Mouse (Mus musculus) embryonic facial prominence, embryonic 11.5 days (tissue): ENCODE results near the gene Pla2g2c. TPM values are rescaled to one million over a fixed set of nuclear protein-coding genes. Genes with fewer than 3 reads are reported as not detected.

Experiments used
- ATAC-seq: fragments of 200-750 bp; cut with Nextera tagmentation; replicated peaks from 2 replicates; pipeline ENCODE4 v1.8.0; 2017; ENCODE audit warnings: low read depth; ENCODE audit not compliant: insufficient number of reproducible peaks, low FRiP score, low TSS enrichment
- DNase-seq: peaks from one replicate; pipeline ENCODE4 v3.0.0-alpha.2; 2015; ENCODE audit warnings: low spot score
- H3K27ac ChIP-seq: fragments of 300-500 bp; sonication (generic); replicated peaks from 2 replicates; pipeline ENCODE4 v1.5.1; 2014; ENCODE audit warnings: mild to moderate bottlenecking, low read depth, low read length, control low read depth
- H3K27me3 ChIP-seq: fragments of 300-500 bp; sonication (generic); 2 replicates; pipeline ENCODE4 v1.6.1; 2014; ENCODE audit warnings: mild to moderate bottlenecking, low read length, moderate library complexity, mixed read lengths; ENCODE audit not compliant: control insufficient read depth, insufficient read depth
- H3K36me3 ChIP-seq: fragments of 300-500 bp; sonication (generic); replicated peaks from 2 replicates; pipeline ENCODE4 v1.6.1; 2014; ENCODE audit warnings: low read depth, mild to moderate bottlenecking, low read length, moderate library complexity, mixed read lengths; ENCODE audit not compliant: control insufficient read depth, insufficient read depth
- H3K4me1 ChIP-seq: fragments of 300-500 bp; sonication (generic); 2 replicates; pipeline ENCODE4 v1.6.1; 2014; ENCODE audit warnings: low read length, mixed read lengths; ENCODE audit not compliant: control insufficient read depth, insufficient read depth
- H3K4me2 ChIP-seq: fragments of 300-500 bp; sonication (generic); 2 replicates; pipeline ENCODE4 v1.6.1; 2014; ENCODE audit warnings: low read depth, mild to moderate bottlenecking, control low read depth, low read length, moderate library complexity
- H3K4me3 ChIP-seq: fragments of 300-500 bp; sonication (generic); 2 replicates; pipeline ENCODE4 v1.5.1; 2014; ENCODE audit warnings: low read depth, low read length, control low read depth
- H3K9ac ChIP-seq: fragments of 300-500 bp; sonication (generic); replicated peaks from 2 replicates; pipeline ENCODE4 v1.6.1; 2014; ENCODE audit warnings: mild to moderate bottlenecking, control low read depth, low read length
- H3K9me3 ChIP-seq: fragments of 300-500 bp; sonication (generic); replicated peaks from 2 replicates; pipeline ENCODE4 v1.6.1; 2016; ENCODE audit warnings: mild to moderate bottlenecking, low read length, inconsistent platforms, mixed read lengths; ENCODE audit not compliant: control insufficient read depth
- WGBS: fragments of 180-500 bp; shearing (Covaris S2); extraction: QIAGEN DNeasy Blood & Tissue Kit; methylation state at CpG from one replicate; pipeline ENCODE4 v1.1.7; 2014; 5-methylcytosine and 5-hydroxymethylcytosine counted together
- polyA plus RNA-seq: library from polyadenylated mRNA; unstranded; fragments of >200 nt; fragmentation: Nextera tagmentation; extraction: Ambion mirVana; gene quantifications from 2 replicates; pipeline ENCODE4 v1.2.1, GENCODE M21; 2014

Pla2g2c gene
- polyA plus RNA-seq, 1 experiment from 2014 or later = 0.48 TPM

GRCm38 (mm10) chr4:138723493-138724281 is 905 bp upstream of the Pla2g2c start:
- DNase-seq = no peak
- H3K36me3 ChIP-seq = no peaks in the 10 kb centered on the region
- no peak overlapping the region for H3K4me2 ChIP-seq
- ATAC-seq = no peak
- H3K27me3 ChIP-seq = no peaks in the 10 kb centered on the region
- no peak overlapping the region for H3K27ac ChIP-seq
- peaks cover 2% of the 10 kb centered on the region; the same call in 1 of the 2 replicates for H3K4me1 ChIP-seq
- WGBS = 75% methylated on average over 15 of the region's 15 CpGs
- H3K4me3 ChIP-seq = no peak overlapping the region
- no peaks in the 10 kb centered on the region for H3K9me3 ChIP-seq
- H3K9ac ChIP-seq = no peak overlapping the region

- DNase-seq (peak; percentile 81), ATAC-seq (peak; percentile 68)
- Histone ChIP-seq H3K4me2 (peak overlapping the region; percentile 63), H3K27ac (no peak overlapping the region), H3K9ac (peak overlapping the region; percentile 30), H3K4me1 (peaks cover 2% of the 10 kb centered on the region; the same call in 1 of the 2 replicates), H3K27me3 (no peaks in the 10 kb centered on the region), H3K4me3 (peak overlapping the region; percentile 21), H3K9me3 (no peaks in the 10 kb centered on the region), H3K36me3 (no peaks in the 10 kb centered on the region)
- WGBS = 8% methylated on average over 13 of the region's 13 CpGs
These were observed 502 bp downstream of the Pla2g2c start for GRCm38 (mm10) chr4:138725127-138725461.

DNA sequence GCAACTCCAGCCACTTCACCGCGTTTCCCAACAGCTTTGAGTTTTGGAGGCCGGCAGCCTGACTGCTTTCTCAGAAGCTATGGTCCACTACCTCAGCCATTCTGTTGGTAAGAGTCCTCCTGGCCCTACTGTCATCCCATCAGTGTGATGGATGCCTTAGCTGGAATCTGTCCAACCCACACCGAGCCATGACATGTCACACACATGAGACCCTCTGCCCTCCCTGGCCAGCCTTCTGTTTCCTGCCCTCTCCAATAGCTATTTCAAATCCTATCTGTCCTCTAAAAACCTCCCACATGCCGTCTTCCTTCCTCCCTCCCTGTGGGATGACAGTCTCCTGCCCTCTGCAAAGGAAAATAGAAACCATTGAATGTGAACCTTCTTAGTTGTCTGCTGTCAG is 1.2 kb downstream of the Pla2g2c start:
- Histone ChIP-seq H3K27me3 (no peaks in the 10 kb centered on the region), H3K9me3 (no peaks in the 10 kb centered on the region), H3K4me1 (peaks cover 2% of the 10 kb centered on the region; the same call in 1 of the 2 replicates), H3K36me3 (no peaks in the 10 kb centered on the region), H3K27ac (no peak overlapping the region), H3K4me3 (no peak overlapping the region), H3K9ac (no peak overlapping the region), H3K4me2 (no peak overlapping the region)
- WGBS = 74% methylated on average over 5 of the region's 5 CpGs
- no peak for ATAC-seq
- no peak for DNase-seq

DNA sequence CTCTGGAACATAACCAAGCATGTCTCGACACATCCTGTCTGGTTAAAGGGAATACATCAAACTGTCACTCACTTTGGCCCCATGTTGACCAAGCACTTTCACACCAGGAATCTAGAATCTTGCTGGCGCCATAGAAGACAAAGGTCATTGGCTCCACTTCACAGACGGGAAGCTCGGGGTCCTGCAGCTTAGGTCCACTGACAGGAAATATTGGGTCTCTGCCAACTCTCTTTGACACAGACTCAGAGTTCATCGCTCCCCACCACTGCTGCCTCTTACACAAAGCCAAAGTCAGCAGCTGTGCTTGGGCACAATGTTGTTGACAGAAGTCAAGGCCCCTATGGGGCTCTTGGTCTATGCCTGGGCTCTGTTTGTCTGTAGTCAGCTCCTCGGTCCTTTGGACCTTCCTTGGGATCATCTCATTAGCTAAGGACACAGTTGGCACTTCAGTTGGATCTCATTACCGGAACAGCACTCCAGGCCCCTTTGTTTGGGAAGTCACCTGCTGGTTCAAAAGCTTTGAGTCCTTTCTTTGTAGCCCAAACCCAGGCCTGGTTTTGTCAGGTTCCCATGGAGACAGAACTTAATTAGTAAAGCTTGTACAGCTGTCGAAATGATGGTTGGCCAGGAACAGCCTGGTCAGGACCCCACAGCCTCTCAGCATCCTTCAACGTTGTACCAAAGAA is 4.6 kb downstream of the Pla2g2c start:
- 44% methylated on average over 9 of the region's 9 CpGs for WGBS
- H3K9ac ChIP-seq = no peak overlapping the region
- DNase-seq (peak; percentile 17), ATAC-seq (peak; percentile 7; the same call in 1 of the 2 replicates)
- no peaks in the 10 kb centered on the region for H3K27me3 ChIP-seq
- H3K27ac ChIP-seq = no peak overlapping the region
- H3K4me3 ChIP-seq = no peak overlapping the region
- no peaks in the 10 kb centered on the region for H3K9me3 ChIP-seq
- no peaks in the 10 kb centered on the region for H3K36me3 ChIP-seq
- peaks cover 2% of the 10 kb centered on the region; the same call in 1 of the 2 replicates for H3K4me1 ChIP-seq
- no peak overlapping the region for H3K4me2 ChIP-seq

DNA sequence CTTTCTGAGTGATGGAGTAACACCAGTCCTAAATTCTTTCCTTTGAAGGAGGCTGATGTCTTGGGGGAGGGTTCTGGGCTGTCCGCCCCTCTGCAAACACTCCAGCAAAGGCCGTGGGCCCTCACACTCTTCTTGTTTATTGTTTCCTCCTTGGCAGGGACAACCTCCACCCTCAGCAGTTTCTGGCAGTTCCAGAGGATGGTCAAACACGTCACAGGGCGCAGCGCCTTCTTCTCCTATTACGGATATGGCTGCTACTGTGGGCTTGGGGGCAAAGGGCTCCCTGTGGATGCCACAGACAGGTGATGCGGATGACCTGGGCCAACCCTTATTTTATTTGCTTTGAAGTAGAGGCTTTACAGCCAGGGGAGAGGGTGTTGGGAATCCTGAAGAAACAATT is 9.5 kb downstream of the Pla2g2c start:
- no peak overlapping the region for H3K9ac ChIP-seq
- H3K27ac ChIP-seq = no peak overlapping the region
- ATAC-seq = no peak
- H3K4me3 ChIP-seq = no peak overlapping the region
- H3K4me2 ChIP-seq = no peak overlapping the region
- WGBS = 76% methylated on average over 7 of the region's 7 CpGs
- peaks cover 4% of the 10 kb centered on the region for H3K4me1 ChIP-seq
- no peaks in the 10 kb centered on the region for H3K9me3 ChIP-seq
- no peaks in the 10 kb centered on the region for H3K36me3 ChIP-seq
- no peak for DNase-seq
- no peaks in the 10 kb centered on the region for H3K27me3 ChIP-seq

DNA sequence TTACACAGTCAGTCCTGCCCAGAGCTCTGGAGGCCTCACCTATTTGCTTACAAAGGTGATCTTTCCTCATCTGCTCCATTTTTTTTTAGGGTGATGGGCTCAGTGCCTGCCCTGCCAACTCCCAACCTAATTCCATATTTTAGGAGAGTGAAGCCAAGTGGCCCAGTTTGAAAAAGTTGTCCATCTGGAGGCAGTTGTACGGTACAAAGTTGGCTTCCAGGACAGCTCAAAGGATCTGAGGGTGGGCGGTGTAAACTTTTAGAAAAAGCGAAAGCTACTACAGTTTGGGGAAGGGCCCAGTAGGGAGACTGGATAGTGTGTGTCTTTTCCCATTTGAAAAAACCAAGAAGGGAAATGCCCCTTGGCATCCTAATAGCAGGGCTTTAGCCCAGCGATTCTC is 10.3 kb downstream of the Pla2g2c start:
- DNase-seq (no peak), ATAC-seq (no peak)
- H3K27me3 ChIP-seq = no peaks in the 10 kb centered on the region
- H3K9ac ChIP-seq = no peak overlapping the region
- H3K27ac ChIP-seq = no peak overlapping the region
- 95% methylated on average over 4 of the region's 4 CpGs for WGBS
- H3K4me1 ChIP-seq = peaks cover 4% of the 10 kb centered on the region
- H3K4me2 ChIP-seq = no peak overlapping the region
- H3K36me3 ChIP-seq = no peaks in the 10 kb centered on the region
- no peak overlapping the region for H3K4me3 ChIP-seq
- H3K9me3 ChIP-seq = no peaks in the 10 kb centered on the region

DNA sequence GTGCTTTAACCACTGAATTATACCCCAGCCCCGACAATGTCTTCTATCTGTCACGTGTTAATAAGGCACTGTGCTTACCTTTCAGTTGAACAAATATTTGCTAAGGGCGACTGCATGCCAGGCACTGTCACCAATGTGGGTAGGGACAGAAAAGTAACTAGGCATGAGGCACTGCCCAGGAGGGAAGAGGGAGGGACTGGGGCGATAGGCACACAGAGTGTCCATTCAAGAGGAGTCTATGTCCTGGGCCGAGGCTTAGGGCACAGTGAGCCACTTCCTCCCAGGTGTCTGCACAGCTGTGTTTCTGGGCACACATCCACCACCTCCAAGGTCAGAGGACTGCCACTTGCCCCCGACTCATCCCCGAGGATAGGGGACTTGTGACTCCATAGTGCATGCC is 12.4 kb downstream of the Pla2g2c start, which contains the start of gene Ubxn10:
Gene Ubxn10 (minus strand): TSS at position 137 of the 400 bp plus-strand sequence.
- 57% methylated on average over 7 of the region's 7 CpGs for WGBS
- H3K9ac ChIP-seq = no peak within 1 kb of the TSS
- no peak for DNase-seq

More for the DNA sequence above, 12.4 kb downstream of the Pla2g2c start, which contains the start of gene Ubxn10:
- ATAC-seq = no peak
- no peak within 1 kb of the TSS for H3K4me3 ChIP-seq
- H3K4me1 ChIP-seq = peaks cover 4% of the 10 kb centered on the region
- no peak within 1 kb of the TSS for H3K4me2 ChIP-seq
- H3K27ac ChIP-seq = no peak within 1 kb of the TSS
- no peaks in the 10 kb centered on the region for H3K9me3 ChIP-seq
- H3K27me3 ChIP-seq = no peaks in the 10 kb centered on the region
- no peaks in the 10 kb centered on the region for H3K36me3 ChIP-seq
